Mouse (Mus musculus): ENCODE data around the gene Ackr4. TPM values are rescaled to one million over a fixed set of nuclear protein-coding genes. Genes with fewer than 3 reads are reported as not detected.

Gene Ackr4
- polyA plus RNA-seq, 1 experiment from 2014 or later: 0.33 TPM

DNA sequence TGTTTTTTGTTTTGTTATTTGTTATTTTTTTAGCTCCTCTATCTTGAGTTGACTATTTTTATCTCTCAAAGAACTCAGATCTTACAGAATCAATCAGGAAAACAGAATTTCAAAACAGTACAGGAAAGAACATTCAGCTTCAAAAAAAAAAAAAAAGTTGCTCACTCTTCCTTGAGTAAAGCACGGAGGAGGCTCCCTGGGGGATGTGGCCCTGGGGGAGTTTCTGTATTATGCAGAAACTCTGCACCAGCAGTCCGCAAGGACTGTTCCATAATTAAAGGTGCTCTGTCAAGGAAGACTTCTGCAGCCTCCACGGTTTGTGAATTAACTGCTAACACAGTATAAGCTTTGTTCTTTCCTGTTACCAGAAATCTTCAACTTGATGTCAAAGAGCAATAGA is 25.3 kb downstream of the Ackr4 start:
- H3K9ac ChIP-seq (ENCODE audit: low read length): no peak overlapping the region
- no peak overlapping the region for H3K27ac ChIP-seq (ENCODE audit: low read depth, low read length)
- no peaks in the 10 kb centered on the region for H3K4me1 ChIP-seq (ENCODE audit: control insufficient read depth, insufficient read depth, low read length)
- no peaks in the 10 kb centered on the region for H3K27me3 ChIP-seq (replicated peaks; ENCODE audit: control insufficient read depth, insufficient read depth, low read length)
- DNase-seq (ENCODE audit: low spot score) (no peak), ATAC-seq (no peak)
- H3K4me2 ChIP-seq (ENCODE audit: low read length): no peak overlapping the region
- 20% methylated on average over 3 of the region's 3 CpGs for WGBS
- H3K9me3 ChIP-seq (replicated peaks; ENCODE audit: control insufficient read depth, low read length): no peaks in the 10 kb centered on the region
- no peaks in the 10 kb centered on the region for H3K36me3 ChIP-seq (ENCODE audit: control insufficient read depth, insufficient read depth, low read length)
- H3K4me3 ChIP-seq (ENCODE audit: low read depth, low read length): no peak overlapping the region

- no peak overlapping the region for H3K27ac ChIP-seq (ENCODE audit: low read depth, low read length)
- H3K9ac ChIP-seq (ENCODE audit: low read length): no peak overlapping the region
- no peaks in the 10 kb centered on the region for H3K9me3 ChIP-seq (replicated peaks; ENCODE audit: control insufficient read depth, low read length)
- no peaks in the 10 kb centered on the region for H3K4me1 ChIP-seq (ENCODE audit: control insufficient read depth, insufficient read depth, low read length)
- ATAC-seq (no peak), DNase-seq (ENCODE audit: low spot score) (no peak)
- no peak overlapping the region for H3K4me3 ChIP-seq (ENCODE audit: low read depth, low read length)
- H3K27me3 ChIP-seq (replicated peaks; ENCODE audit: control insufficient read depth, insufficient read depth, low read length): no peaks in the 10 kb centered on the region
- H3K4me2 ChIP-seq (ENCODE audit: low read length): no peak overlapping the region
- WGBS: 53% methylated on average over 7 of the region's 7 CpGs
- no peaks in the 10 kb centered on the region for H3K36me3 ChIP-seq (ENCODE audit: control insufficient read depth, insufficient read depth, low read length)
Observed at GRCm38 (mm10) chr9:104100822-104101221, 25.9 kb downstream of the Ackr4 start.

DNA sequence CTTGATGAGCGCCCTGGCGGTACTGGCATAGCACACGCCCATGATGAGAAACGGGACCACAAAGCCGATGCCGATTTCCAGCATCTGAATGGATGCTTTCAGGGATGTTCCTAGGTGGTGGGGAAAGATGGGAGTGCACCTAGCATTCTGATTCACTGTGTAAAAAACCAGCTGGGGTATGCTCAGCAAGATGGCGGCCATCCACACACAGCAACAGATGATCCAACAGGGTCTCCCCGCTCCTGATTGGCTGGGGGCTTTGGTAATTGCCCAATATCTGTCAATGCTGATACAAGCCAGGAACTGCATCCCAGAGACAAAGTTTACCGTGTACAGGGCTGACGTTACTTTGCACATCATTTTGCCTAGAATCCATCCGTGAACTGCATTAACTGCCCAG is 27.7 kb downstream of the Ackr4 start:
- no peaks in the 10 kb centered on the region for H3K9me3 ChIP-seq (replicated peaks; ENCODE audit: control insufficient read depth, low read length)
- no peaks in the 10 kb centered on the region for H3K36me3 ChIP-seq (ENCODE audit: control insufficient read depth, insufficient read depth, low read length)
- no peak for DNase-seq (ENCODE audit: low spot score)
- WGBS: 93% methylated on average over 11 of the region's 11 CpGs
- no peak overlapping the region for H3K9ac ChIP-seq (ENCODE audit: low read length)
- no peak overlapping the region for H3K4me2 ChIP-seq (ENCODE audit: low read length)
- no peak for ATAC-seq
- H3K4me1 ChIP-seq (ENCODE audit: control insufficient read depth, insufficient read depth, low read length): no peaks in the 10 kb centered on the region
- H3K27me3 ChIP-seq (replicated peaks; ENCODE audit: control insufficient read depth, insufficient read depth, low read length): no peaks in the 10 kb centered on the region
- H3K27ac ChIP-seq (ENCODE audit: low read depth, low read length): no peak overlapping the region
- no peak overlapping the region for H3K4me3 ChIP-seq (ENCODE audit: low read depth, low read length)

GRCm38 (mm10) chr9:104098256-104098655 is 28.5 kb downstream of the Ackr4 start:
- Histone ChIP-seq H3K4me3 (ENCODE audit: low read depth, low read length) (no peak overlapping the region), H3K9ac (ENCODE audit: low read length) (no peak overlapping the region), H3K27me3 (replicated peaks; ENCODE audit: control insufficient read depth, insufficient read depth, low read length) (no peaks in the 10 kb centered on the region), H3K9me3 (replicated peaks; ENCODE audit: control insufficient read depth, low read length) (no peaks in the 10 kb centered on the region), H3K4me1 (ENCODE audit: control insufficient read depth, insufficient read depth, low read length) (no peaks in the 10 kb centered on the region), H3K4me2 (ENCODE audit: low read length) (no peak overlapping the region), H3K36me3 (ENCODE audit: control insufficient read depth, insufficient read depth, low read length) (no peaks in the 10 kb centered on the region), H3K27ac (ENCODE audit: low read depth, low read length) (no peak overlapping the region)
- 83% methylated on average over 5 of the region's 5 CpGs for WGBS
- DNase-seq (ENCODE audit: low spot score) (no peak), ATAC-seq (no peak)

GRCm38 (mm10) chr9:104092945-104093344 is 33.8 kb downstream of the Ackr4 start:
- no peaks in the 10 kb centered on the region for H3K27me3 ChIP-seq (replicated peaks; ENCODE audit: control insufficient read depth, insufficient read depth, low read length)
- no peaks in the 10 kb centered on the region for H3K36me3 ChIP-seq (ENCODE audit: control insufficient read depth, insufficient read depth, low read length)
- peaks cover 6% of the 10 kb centered on the region; the same call in 1 of the 2 replicates for H3K4me1 ChIP-seq (ENCODE audit: control insufficient read depth, insufficient read depth, low read length)
- 97% methylated on average over 5 of the region's 5 CpGs for WGBS
- ATAC-seq (no peak), DNase-seq (ENCODE audit: low spot score) (no peak)
- H3K4me3 ChIP-seq (ENCODE audit: low read depth, low read length): no peak overlapping the region
- no peak overlapping the region for H3K27ac ChIP-seq (ENCODE audit: low read depth, low read length)
- no peak overlapping the region for H3K9ac ChIP-seq (ENCODE audit: low read length)
- H3K9me3 ChIP-seq (replicated peaks; ENCODE audit: control insufficient read depth, low read length): no peaks in the 10 kb centered on the region
- H3K4me2 ChIP-seq (ENCODE audit: low read length): no peak overlapping the region

GRCm38 (mm10) chr9:104088555-104088954 is 38.2 kb downstream of the Ackr4 start:
- no peak overlapping the region for H3K27ac ChIP-seq (ENCODE audit: low read depth, low read length)
- H3K4me3 ChIP-seq (ENCODE audit: low read depth, low read length): no peak overlapping the region
- no peak overlapping the region for H3K4me2 ChIP-seq (ENCODE audit: low read length)
- H3K9ac ChIP-seq (ENCODE audit: low read length): no peak overlapping the region
- no peaks in the 10 kb centered on the region for H3K9me3 ChIP-seq (replicated peaks; ENCODE audit: control insufficient read depth, low read length)
- H3K36me3 ChIP-seq (ENCODE audit: control insufficient read depth, insufficient read depth, low read length): 0 out of 2 replicates have a peak, but pooled peaks cover 2% of the 10 kb centered on the region
- DNase-seq (ENCODE audit: low spot score) (peak; percentile 66), ATAC-seq (no peak)
- H3K4me1 ChIP-seq (ENCODE audit: control insufficient read depth, insufficient read depth, low read length): peaks cover 6% of the 10 kb centered on the region; the same call in 1 of the 2 replicates
- 32% methylated on average over 8 of the region's 8 CpGs for WGBS
- no peaks in the 10 kb centered on the region for H3K27me3 ChIP-seq (replicated peaks; ENCODE audit: control insufficient read depth, insufficient read depth, low read length)

DNA sequence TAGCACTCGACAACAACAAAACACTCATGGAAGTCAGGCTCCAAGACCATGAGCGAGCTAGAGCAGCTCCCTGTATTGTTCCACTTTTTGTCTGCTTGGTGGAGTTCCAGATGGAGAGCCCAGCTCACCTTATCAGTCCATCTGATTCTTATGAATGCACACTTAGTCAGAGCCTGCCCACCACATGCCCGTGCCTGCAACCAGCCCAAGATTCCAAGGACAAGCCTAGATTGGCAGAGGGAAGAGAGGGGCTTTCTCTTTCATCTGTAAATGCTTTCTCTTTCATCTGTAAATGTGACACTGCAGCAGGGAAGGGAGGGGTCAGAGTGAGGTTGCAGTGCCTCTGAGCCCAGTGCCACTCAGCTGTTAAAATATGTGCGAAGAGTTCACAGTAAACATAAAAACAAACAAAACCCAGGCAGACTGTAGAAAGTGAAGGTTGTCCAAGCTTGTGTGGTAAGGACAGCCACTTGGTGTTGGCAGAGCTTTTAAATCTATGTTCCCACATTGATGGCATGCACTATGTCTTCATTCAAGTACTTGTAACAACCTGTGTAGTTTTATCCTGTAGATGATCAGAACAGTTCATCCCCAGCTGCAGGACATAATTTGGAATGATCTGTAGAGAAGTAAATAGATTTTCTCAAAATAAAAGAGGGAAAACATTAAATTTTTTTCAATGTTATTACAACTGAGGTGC is 40.9 kb downstream of the Ackr4 start:
- no peaks in the 10 kb centered on the region for H3K9me3 ChIP-seq (replicated peaks; ENCODE audit: control insufficient read depth, low read length)
- no peak for ATAC-seq
- no peaks in the 10 kb centered on the region for H3K27me3 ChIP-seq (replicated peaks; ENCODE audit: control insufficient read depth, insufficient read depth, low read length)

GRCm38 (mm10) chr9:104080038-104080437 is 46.7 kb downstream of the Ackr4 start:
- Histone ChIP-seq H3K4me1 (ENCODE audit: control insufficient read depth, insufficient read depth, low read length) (no peaks in the 10 kb centered on the region), H3K4me2 (ENCODE audit: low read length) (no peak overlapping the region), H3K9me3 (replicated peaks; ENCODE audit: control insufficient read depth, low read length) (no peaks in the 10 kb centered on the region), H3K9ac (ENCODE audit: low read length) (no peak overlapping the region), H3K4me3 (ENCODE audit: low read depth, low read length) (no peak overlapping the region), H3K36me3 (ENCODE audit: control insufficient read depth, insufficient read depth, low read length) (no peaks in the 10 kb centered on the region), H3K27me3 (replicated peaks; ENCODE audit: control insufficient read depth, insufficient read depth, low read length) (no peaks in the 10 kb centered on the region), H3K27ac (ENCODE audit: low read depth, low read length) (no peak overlapping the region)
- ATAC-seq: no peak
- no peak for DNase-seq (ENCODE audit: low spot score)
- 83% methylated on average over 3 of the region's 3 CpGs for WGBS

More for the DNA sequence above, 40.9 kb downstream of the Ackr4 start:
- H3K9ac ChIP-seq (ENCODE audit: low read length): no peak overlapping the region
- peaks cover 6% of the 10 kb centered on the region; the same call in 1 of the 2 replicates for H3K4me1 ChIP-seq (ENCODE audit: control insufficient read depth, insufficient read depth, low read length)
- 72% methylated on average over 4 of the region's 4 CpGs for WGBS
- no peak overlapping the region for H3K4me2 ChIP-seq (ENCODE audit: low read length)
- no peak overlapping the region for H3K4me3 ChIP-seq (ENCODE audit: low read depth, low read length)
- no peak overlapping the region for H3K27ac ChIP-seq (ENCODE audit: low read depth, low read length)
- H3K36me3 ChIP-seq (ENCODE audit: control insufficient read depth, insufficient read depth, low read length): 0 out of 2 replicates have a peak, but pooled peaks cover 2% of the 10 kb centered on the region
- DNase-seq (ENCODE audit: low spot score): no peak

GRCm38 (mm10) chr9:104079379-104079778 is 47.4 kb downstream of the Ackr4 start:
- no peaks in the 10 kb centered on the region for H3K36me3 ChIP-seq (ENCODE audit: control insufficient read depth, insufficient read depth, low read length)
- no peak overlapping the region for H3K4me2 ChIP-seq (ENCODE audit: low read length)
- DNase-seq (ENCODE audit: low spot score) (peak; percentile 51), ATAC-seq (no peak)
- H3K4me1 ChIP-seq (ENCODE audit: control insufficient read depth, insufficient read depth, low read length): no peaks in the 10 kb centered on the region
- no peak overlapping the region for H3K27ac ChIP-seq (ENCODE audit: low read depth, low read length)
- no peak overlapping the region for H3K9ac ChIP-seq (ENCODE audit: low read length)
- H3K9me3 ChIP-seq (replicated peaks; ENCODE audit: control insufficient read depth, low read length): no peaks in the 10 kb centered on the region
- 48% methylated on average over 5 of the region's 5 CpGs for WGBS
- no peak overlapping the region for H3K4me3 ChIP-seq (ENCODE audit: low read depth, low read length)
- H3K27me3 ChIP-seq (replicated peaks; ENCODE audit: control insufficient read depth, insufficient read depth, low read length): no peaks in the 10 kb centered on the region
